Mouse (Mus musculus): ENCODE data around the gene Repin1. TPM values are rescaled to one million over a fixed set of nuclear protein-coding genes. Genes with fewer than 3 reads are reported as not detected.

Repin1 gene
- total RNA-seq, 1 experiment from 2014 or later: 3.1 TPM

DNA sequence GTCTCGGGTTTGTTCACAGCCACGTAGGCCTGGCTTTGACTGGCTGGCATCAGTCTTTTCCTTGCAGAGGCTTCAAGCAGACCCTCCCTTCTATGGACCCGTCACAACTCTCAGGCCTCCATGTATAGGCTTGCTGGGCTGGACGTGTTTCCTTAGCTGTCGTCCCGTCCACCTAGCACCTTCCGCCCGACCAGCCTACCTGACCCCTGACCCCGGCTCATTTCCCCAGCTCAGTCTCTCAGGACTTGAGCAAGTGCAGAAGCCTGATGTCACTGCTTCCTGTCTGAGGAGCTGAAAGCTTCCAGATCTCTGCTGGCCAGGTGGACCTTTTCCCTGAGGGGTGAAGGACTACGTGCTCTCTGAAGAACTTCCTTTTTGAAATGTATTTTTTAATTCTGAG is 20.4 kb upstream of the Repin1 start:
- ATAC-seq (ENCODE audit: extremely low read depth, insufficient number of reproducible peaks, low FRiP score, poor library complexity, severe bottlenecking): no peak

DNA sequence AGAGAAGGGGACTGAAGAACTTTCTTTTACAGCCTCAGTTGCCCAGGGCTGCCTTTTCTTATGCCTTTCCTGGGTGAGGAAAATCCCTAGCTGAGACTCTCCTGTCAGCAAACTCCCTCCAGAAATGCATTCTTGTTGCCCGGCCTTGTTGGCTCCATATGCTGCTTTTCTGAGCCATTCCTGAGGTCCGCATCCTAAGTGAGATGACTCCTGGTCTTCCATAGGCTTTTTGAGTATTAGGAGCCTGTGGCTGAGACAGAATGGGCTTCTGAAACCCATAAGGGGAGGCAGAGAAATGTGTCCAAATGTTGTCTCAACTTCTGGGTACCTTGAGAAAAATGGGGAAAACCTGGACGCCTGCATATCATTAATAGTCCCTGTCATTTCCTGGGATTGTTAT is 19.7 kb upstream of the Repin1 start:
- no peak for ATAC-seq (ENCODE audit: extremely low read depth, insufficient number of reproducible peaks, low FRiP score, poor library complexity, severe bottlenecking)

DNA sequence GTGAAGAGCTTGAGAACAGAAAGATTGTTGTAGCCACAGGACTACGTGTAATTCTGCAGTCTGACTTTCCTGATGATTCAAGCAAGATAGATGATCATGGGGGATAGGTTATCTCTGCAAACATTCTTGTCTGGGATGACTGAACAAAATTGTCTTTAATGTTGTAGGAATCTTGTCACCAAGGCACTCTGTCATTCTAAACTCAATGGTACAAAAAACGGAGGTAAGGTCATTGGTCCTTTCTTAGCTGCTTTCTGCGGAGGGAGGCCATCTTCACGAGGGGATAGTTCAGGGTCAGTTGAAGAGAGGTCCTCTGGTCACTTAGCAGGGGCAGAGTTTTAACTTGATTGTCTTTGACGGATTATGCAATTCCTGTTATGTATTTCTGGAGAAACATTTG is 14.9 kb upstream of the Repin1 start:
- no peak for ATAC-seq (ENCODE audit: extremely low read depth, insufficient number of reproducible peaks, low FRiP score, poor library complexity, severe bottlenecking)

DNA sequence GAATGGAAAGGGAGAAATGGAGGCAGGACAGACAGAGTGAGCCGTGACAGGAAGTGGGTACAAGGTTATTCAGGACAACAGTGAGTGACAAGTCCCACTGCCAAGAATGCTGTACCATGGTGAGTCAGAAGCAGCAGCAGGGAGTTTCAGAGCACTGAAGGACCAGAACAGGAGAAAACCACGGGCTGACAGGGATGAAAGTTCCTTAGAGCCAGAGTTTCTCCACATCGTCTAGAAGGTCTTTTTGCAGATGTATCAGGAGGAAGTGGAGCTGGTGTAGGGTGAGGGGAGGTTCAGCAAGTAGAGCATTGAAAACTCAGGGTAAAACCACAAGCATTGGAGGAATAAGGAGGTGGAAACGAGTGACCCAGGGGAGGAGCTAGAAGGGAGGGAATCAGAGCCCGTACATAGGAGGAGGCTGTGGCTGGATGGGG is 14.5 kb upstream of the Repin1 start:
- no peak for ATAC-seq (ENCODE audit: extremely low read depth, insufficient number of reproducible peaks, low FRiP score, poor library complexity, severe bottlenecking)

DNA sequence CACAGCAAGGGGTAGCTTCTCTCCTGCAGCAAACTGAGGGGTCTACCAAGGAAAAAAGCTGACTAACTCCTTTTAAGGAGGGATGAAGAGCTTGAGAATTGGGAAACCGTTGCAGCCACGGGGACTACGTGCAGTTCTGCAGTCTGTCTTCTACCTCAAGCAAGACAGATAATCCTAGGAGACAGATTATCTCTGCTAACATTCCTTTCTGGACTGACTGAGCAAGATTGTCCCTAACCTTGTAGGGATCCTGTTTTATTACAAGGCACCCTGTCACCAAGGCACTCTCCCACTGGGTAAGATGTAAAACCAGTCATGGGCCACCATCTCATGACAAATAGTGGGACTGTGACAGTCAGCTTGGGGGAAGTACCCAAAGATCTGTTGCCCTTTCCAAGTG is 12.4 kb upstream of the Repin1 start:
- ATAC-seq (ENCODE audit: extremely low read depth, insufficient number of reproducible peaks, low FRiP score, poor library complexity, severe bottlenecking): no peak

DNA sequence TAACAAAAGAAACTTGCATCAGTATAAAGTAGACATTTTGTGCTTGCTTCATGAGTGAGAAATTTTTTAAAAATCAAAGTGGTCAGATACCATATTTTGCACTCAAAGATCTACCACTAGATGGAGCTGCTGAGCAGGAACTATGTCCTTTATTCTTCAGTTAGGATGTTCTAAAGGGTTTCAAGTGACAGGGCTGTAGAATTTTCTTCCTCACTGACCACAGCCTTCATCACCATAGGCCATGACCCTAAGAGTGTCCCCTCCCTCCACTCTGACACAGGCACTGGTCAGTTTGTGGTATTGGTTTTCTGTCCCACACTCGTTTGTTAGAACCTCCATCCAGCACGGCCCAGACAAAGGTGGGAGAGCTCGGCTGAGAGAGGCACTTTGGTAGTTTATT is 11.6 kb upstream of the Repin1 start:
- ATAC-seq (ENCODE audit: extremely low read depth, insufficient number of reproducible peaks, low FRiP score, poor library complexity, severe bottlenecking): 0 out of 2 replicates have a peak, but pooled peaks have one; percentile 48

DNA sequence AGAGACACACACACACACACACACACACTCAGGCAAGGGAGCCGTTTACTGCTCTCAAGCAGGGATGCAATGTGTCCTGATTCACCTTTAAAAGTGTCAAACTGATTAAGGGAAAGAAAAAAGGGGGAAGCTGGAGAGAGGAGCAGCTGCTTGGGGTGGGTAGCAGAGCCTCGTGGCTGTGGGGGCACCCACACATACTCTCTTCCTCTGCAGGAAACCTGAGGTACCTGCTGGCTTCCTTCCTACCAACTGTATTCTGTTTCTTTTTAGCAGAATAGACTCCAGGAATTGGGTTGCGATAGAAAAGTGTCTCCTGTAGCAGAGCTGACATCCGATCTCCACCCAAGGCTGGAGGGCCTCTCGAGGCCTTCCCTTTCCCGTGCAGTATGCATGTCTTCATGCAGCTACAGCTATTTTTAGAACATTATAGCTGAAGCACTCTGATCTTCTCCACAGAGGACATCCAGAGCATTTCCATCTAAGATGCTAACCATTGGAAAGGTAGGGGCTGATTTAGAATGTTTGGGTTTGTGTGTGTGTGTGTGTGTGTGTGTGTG is 4.4 kb upstream of the Repin1 start, which contains the start of gene Gm45021:
Gene Gm45021 (plus strand): TSS at position 417 of the 557 bp plus-strand sequence.
- no peak for ATAC-seq (ENCODE audit: extremely low read depth, insufficient number of reproducible peaks, low FRiP score, poor library complexity, severe bottlenecking)

DNA sequence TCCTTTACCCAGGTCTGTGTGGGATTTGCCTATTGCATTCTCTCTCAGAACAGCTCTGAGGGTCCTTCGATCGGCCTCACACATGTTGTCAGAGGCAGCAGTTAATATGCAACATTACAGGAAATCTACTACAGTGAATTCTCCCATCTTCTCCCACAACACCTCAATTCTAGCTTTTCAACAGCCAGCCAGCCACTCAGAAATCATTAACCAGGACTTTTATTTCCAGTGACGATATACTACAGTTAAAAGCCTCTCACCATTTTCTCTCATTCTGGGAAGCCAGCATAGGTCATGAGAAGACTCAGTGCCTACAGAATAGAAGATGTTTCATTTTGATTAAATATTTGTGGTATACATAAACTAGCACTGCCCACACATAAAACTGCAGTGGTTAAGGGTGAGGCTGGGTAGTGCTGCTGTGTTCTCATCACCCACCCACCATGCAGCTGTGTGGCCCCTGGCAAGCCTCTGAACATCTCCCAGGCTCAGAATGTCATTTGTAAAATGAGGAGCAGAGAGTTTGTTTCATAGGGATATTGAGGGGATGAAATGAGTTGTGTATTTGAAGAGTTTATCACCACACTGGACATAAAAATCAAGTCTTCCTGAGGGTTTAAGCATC is 2.4 kb upstream of the Repin1 start:
- ATAC-seq (ENCODE audit: extremely low read depth, insufficient number of reproducible peaks, low FRiP score, poor library complexity, severe bottlenecking): no peak

DNA sequence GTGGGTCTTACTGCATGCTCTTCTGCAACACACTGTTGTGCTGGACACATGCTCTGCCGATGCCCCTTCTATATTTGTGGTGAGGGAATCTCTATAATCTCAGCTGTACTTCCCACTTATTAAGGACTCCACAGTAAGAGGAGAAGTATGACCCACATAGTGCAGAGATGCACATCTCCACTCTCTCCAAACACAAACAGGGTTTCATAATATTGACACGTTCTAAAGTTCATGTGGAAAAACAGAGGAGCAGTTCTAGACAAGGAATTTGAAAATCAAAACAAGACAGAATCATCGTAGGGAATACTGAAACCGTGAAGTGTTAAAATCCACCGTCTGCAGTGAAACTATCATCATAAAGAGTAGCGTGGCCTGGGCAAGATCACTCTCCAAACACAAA is 1.8 kb upstream of the Repin1 start:
- no peak for ATAC-seq (ENCODE audit: extremely low read depth, insufficient number of reproducible peaks, low FRiP score, poor library complexity, severe bottlenecking)

DNA sequence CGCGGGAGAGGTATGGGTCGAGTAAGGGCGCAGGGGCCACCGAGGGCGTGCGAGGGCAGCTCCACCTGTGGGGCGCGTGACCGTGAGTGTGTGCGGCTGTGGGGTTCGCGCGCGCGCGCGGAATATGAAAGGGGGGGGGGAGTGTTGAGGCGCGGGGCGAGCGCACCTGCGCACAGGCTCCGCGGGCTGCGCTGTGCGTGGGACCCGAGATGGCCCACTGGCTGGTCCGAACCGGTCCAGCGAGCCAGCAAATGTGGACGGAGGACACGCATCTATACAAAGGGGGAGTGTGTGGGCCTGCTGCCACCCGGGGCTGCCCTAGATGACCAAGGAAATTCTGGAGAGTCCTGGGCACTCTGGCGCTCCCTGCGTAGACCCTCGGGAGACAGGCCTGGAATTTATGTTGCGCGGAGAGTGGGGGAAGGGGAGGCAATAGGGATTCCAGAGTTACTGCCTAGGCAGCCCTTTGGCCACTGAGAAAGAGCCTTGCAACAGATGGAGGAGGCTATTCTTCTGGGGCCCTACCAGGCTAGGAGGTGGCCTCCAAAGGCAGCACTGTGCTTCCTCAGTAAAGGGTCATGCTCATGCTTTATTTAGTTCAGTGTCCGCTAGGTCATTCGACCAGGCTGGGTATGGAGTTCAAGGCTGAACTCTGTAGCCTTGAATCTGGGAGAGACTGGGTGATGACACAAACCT is 508 bp downstream of the Repin1 start:
- no peak for ATAC-seq (ENCODE audit: extremely low read depth, insufficient number of reproducible peaks, low FRiP score, poor library complexity, severe bottlenecking)

DNA sequence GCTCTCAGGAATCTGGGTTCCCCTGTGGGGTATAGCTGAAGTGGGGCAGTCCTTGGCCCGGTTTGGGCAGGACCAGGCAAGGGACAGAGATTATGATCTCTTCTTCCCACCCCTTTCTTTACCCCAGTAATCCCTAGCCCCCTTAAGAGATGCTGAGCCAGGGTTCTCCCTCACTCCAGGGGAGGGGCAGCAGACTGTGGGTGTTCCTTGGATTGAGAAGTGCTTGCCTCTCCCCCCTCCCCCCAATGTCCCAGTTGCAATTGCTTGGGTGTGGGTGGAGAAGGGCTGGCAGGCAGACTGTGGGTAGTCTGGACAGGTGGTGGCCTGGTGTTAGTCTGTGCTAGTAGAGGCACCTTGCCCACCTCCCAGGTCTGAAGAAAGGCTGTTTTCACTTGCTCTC is 1.6 kb downstream of the Repin1 start:
- ATAC-seq (ENCODE audit: extremely low read depth, insufficient number of reproducible peaks, low FRiP score, poor library complexity, severe bottlenecking): no peak

DNA sequence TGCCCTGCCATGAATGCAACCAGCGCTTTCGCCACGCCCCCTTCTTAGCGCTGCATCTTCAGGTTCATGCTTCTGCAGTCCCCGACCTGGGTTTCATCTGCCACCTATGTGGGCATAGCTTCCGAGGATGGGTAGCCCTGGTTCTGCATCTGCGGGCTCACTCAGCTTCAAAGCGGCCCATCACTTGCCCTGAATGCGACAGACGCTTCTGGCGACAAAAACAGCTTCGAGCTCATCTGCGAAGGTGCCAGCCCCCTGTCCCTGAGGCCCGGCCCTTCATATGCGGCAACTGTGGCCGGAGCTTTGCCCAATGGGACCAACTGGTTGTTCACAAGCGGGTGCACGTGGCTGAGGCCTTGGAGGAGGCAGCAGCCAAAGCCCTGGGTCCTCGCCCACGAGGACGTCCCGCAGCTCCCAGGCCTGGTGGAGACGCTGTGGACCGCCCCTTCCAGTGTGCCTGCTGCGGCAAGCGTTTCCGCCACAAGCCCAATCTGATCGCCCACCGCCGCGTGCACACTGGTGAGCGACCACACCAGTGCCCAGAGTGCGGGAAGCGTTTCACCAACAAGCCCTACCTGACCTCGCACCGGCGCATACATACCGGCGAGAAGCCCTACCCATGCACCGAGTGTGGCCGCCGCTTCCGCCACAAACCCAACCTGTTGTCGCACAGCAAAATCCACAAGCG is 3.0 kb downstream of the Repin1 start:
- ATAC-seq (ENCODE audit: extremely low read depth, insufficient number of reproducible peaks, low FRiP score, poor library complexity, severe bottlenecking): no peak

DNA sequence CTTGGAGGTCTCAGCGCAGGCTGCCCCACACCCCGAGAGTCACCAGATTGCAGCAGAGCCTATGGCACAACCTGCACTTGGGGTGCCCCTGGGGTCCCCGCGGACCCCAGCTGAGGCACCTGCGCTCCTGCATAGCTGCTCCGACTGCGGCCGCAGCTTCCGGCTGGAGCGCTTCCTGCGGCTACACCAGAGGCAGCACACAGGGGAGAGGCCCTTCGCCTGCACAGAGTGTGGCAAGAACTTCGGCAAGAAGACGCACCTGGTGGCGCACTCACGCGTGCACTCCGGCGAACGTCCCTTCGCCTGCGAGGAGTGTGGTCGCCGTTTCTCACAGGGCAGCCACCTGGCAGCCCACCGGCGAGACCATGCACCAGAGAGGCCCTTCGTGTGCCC is 3.5 kb downstream of the Repin1 start:
- no peak for ATAC-seq (ENCODE audit: extremely low read depth, insufficient number of reproducible peaks, low FRiP score, poor library complexity, severe bottlenecking)

DNA sequence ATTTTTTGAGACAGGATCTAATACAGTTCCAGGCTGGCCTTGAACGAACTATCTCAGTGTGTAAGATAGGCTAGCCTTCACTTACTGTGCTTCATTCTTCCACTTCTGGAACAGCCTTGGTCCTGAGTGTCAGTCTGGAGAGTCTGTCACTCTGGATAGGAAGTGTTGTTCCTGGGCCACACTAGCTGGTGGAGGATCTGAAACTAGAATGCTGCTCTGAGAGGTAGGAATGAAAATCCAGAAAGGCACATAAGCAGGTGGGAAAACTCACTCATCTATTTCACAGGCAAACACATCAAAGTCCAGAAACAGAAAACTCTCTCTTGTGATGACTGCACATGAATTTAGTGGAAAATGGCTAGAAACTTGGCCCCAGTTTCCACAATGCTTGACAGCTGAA is 6.9 kb downstream of the Repin1 start:
- ATAC-seq (ENCODE audit: extremely low read depth, insufficient number of reproducible peaks, low FRiP score, poor library complexity, severe bottlenecking): no peak

DNA sequence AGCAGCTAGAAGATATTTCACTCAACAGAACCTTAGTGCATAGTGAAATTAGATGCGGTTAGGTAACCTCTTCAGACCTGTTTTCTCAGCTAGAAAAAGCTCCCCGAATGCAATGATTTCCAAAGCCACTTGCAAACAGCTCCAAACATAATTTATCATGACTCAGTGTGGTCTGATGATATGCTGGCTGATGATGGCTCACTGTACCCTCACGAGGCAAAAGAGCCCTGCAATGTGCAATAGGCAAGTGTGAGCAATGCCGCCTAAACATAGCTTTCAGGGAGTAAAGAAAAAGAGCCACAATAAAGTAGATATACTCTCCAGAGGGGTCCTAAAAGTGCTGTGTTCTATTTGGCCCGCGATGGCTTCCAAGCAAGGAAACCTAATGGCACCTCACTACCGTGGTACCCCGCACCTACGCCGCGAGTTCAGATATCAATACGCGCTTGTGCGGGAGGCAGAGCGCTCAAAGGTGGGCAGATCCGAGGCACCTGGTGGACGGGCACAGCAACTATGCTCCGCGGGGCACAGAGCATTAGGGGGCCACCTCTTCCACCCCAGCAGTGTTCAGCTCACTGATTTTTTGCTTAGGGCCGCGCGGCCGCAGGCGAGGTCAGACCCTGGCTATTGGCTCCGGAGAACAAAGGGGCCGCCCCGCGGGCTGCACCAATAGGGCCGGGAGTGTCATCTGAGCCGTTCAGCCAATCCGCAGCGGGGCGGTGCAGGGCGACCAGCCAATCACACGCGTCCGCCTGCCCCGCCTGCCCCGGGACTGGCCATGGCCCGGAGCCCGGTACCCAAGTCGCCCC is 7.8 kb downstream of the Repin1 start, which contains the start of gene Zfp775:
Gene Zfp775 (plus strand): TSS at position 793 of the 809 bp plus-strand sequence.
- peak; percentile 98 for ATAC-seq (ENCODE audit: extremely low read depth, insufficient number of reproducible peaks, low FRiP score, poor library complexity, severe bottlenecking)

DNA sequence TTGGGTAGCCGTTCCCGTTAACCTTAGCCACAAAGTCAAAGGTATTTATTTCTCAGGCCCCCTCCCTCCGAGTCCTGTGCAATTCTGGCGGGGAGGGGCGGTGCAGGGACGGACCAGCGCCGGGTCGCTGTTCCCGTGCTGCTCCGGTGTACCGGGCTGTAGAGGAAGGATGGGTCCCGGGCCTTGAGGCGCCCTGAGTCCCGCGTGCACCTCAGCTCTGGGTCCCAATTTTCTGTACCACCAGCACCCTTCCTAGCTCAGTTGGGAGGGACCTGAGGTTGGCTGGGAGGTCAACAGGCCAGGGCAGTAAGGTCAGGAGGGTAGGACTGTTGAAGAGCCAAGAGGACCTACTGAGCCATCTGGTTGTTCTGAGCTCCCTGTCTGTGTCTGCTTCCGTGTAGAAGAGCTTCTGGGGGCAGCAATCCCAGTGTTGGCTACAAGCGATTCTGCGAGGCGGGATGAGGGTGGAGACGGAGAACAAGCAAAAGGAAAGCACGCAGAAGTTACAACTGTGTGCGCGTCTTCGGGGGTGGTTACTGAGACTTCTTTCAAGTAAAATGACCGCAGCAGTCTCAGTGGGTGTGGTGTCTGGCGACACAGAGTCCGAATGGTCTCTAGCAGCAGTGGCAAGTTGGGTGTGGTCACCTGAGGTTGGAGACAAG is 8.5 kb downstream of the Repin1 start:
- peak; percentile 2; the same call in 1 of the 2 replicates for ATAC-seq (ENCODE audit: extremely low read depth, insufficient number of reproducible peaks, low FRiP score, poor library complexity, severe bottlenecking)

DNA sequence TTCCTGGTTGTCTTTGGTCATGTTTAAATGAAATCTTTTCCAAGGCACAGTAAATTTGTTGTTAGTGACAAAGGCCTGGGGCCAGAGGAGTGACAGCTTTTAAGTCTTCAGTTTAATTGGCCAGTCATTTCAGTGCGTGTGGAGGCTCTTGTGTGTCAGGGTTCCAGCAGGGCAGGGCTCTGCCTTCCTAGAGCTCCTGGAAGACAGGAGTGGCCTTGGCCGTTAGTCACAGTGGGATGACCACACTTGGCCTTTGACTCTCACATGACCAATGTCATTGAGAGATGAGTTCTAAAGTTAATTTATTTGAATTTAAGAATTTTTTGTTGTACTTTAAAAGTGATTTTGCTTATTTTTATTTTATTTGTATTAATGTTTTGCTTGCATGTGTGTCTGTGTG is 14.4 kb downstream of the Repin1 start:
- ATAC-seq (ENCODE audit: extremely low read depth, insufficient number of reproducible peaks, low FRiP score, poor library complexity, severe bottlenecking): no peak

DNA sequence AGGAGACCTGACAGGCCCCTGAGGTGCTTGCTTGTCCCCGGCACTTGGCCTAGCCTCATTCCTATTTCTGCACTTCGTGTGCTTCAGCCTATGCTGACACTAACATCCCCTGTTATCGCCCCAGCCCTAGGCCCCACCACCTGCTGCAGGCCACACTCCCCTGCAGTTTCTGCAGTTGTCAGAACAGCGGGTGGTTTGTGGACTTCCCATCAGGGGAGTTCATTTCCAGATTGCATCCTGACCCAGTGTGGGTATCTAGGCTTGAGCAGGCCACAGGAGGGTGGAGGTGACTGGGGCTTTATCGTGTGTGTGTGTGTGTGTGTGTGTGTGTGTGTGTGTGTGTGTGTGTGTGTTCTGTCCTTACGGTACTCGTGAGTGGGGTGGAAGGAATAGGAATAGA is 15.8 kb downstream of the Repin1 start:
- 0 out of 2 replicates have a peak, but pooled peaks have one; percentile 1 for ATAC-seq (ENCODE audit: extremely low read depth, insufficient number of reproducible peaks, low FRiP score, poor library complexity, severe bottlenecking)

All from neutrophil, adult 5-6 weeks (primary cell).